Mouse (Mus musculus) adrenal gland, adult 2 months (tissue): Measurements from ENCODE around the gene Fam104a. TPM values are rescaled to one million over a fixed set of nuclear protein-coding genes. Genes with fewer than 3 reads are reported as not detected.

Experiments used
- DNase-seq: peaks from one replicate; pipeline ENCODE4 v3.0.0; 2021
- long read RNA-seq: library from polyadenylated mRNA; stranded (forward); transcript quantifications from one replicate; pipeline ENCODE4 v2.0.0, GENCODE M21; 2021
- polyA plus RNA-seq: library from polyadenylated mRNA; depleted of rRNA; stranded (reverse); fragments of >200 nt; gene quantifications from 2 replicates; pipeline ENCODE4 v1.2.3, GENCODE M21; 2012; rRNA removed
- total RNA-seq, 2 experiments: library from RNA; stranded (reverse); gene quantifications; 2 replicates each; pipeline ENCODE4 v1.2.3; 2021

Fam104a gene
- total RNA-seq: 10 to 100 TPM; 34.4 to 35.9 TPM
- 52.0 and 52.3 TPM in 2 replicates for polyA plus RNA-seq
- long read RNA-seq, transcript Fam104a-201 (3 exons, 2,619 nt): major isoform, 63 of 80 reads
- long read RNA-seq, partial matches to known transcripts: 0 of 80 reads
- long read RNA-seq, other reads (novel, unspliced or antisense): 17 of 80 reads

- peak; percentile 97 for DNase-seq
Measured at GRCm38 (mm10) chr11:113683957-113684706, at the start of gene Fam104a, which contains the start of gene D11Wsu47e. TSS of gene Fam104a (minus strand) at chr11:113684155. TSS of gene D11Wsu47e (plus strand) at chr11:113684412.

DNA sequence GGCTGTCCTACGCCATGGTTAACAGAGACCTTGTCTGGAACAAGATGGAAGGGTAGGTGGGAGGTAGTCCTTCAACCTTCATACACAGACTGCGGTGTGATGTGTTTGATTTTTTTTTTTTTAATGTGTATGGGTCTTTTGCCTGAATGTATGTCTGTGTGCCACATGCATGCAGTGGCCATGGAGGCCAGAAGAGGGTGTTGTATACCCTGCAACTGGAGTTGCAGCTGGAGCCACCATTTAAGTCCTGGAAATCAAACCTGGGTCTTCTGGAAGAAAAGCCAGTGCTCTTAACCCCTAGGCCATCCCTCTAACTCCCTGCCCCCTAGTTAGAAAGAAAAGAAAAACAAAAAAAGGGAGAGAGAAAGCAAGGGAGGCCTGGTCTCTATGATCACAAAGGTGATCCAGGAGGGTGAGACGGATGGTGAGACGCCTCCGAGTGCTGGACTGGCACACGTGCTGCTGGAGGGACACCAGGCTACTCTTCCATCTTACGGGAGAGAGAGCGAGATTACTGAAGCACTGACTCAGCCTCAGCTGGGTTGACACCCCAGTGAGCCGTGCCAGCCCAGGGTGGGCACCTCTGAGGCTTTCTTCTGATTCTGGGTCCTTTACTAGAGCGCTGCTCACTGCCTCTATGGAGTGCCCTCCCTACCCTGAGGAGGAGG is 48.1 kb upstream of the Fam104a start:
- peak; percentile 38 for DNase-seq

DNA sequence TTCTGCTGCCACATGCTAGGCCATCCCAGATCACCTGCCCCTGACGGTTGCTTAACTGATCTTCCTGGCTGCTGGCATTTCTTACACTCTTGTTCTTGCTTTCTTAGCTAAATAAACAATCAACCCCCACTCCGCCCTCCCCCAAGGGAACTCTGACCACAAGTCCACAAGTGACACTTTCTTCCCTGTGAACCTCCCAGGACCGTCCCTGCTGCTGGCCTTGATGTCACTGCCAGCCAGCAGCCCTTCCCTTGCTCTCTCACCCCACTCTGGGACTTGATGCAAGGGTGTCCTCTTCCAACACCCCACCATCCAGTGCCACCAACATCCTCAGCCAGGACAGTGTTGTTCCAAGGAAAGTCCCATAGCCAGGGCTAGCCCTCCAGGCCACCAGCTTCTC is 46.9 kb upstream of the Fam104a start:
- peak; percentile 54 for DNase-seq

GRCm38 (mm10) chr11:113729917-113730316 is 46.0 kb upstream of the Fam104a start:
- peak; percentile 87 for DNase-seq

DNA sequence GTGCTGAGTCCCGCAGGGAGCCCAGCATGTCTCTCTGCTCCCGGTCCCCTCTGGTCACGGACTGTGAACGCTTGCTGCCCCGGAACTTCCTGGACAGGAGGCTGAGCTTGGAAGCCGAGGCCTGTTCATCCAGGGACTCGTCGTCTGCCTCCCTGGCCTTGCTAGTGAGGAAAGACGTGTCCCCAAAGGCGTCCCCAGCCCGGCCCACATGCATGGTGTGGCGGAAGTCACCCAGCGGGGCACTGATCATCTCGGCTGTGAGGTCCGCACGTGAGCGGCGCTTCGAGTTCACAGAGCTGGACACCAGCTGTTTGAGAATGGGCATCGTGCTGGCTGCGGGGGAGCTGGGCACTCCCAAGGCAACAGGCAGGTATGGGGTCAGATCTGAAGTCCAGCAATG is 45.3 kb upstream of the Fam104a start:
- DNase-seq: no peak

GRCm38 (mm10) chr11:113727992-113728391 is 44.0 kb upstream of the Fam104a start:
- no peak for DNase-seq

DNA sequence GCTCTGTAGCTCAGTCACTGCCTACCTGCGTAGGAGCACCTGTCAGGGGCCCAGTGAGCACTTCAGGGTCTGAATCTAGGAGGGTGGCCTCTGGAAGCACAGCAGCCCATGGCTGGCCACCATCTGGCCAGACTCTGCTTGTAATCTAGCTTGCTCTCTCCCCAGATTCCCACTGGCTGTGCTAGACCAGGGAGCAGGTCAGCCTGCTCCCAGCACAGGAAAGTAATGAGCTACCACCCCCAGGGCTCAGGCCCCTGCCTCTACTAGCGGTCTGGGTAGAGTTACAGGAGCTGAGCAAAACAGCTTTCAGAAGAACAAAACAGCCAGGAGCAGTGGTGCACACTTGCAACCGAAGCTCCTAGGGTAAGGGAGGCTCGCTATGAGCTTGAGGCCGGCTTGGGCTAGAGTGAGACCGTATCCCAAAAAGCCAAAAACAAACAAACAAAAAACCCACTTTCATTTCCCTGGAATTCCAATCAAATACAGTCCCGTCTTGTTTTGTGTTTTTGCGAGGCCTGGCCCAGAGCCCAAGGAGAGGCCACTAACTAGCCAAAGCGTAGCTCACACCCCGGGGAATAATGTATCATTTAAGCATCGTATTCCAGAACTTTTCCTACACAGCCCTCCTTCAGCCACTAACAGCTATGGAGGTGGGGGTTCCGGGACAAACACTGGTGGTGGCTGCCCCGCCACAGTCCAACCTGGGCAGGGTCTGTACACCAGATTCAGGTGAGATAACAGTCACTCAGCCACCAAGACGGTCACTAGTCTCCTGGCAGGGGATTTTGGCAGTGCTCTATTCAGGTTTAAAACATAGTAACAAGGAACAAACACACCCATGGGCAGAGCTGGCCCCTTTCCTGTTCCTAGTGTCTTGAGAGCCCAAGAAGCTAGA is 43.3 kb upstream of the Fam104a start:
- DNase-seq: no peak

GRCm38 (mm10) chr11:113725235-113726048 is 41.5 kb upstream of the Fam104a start:
- DNase-seq: peak; percentile 40

DNA sequence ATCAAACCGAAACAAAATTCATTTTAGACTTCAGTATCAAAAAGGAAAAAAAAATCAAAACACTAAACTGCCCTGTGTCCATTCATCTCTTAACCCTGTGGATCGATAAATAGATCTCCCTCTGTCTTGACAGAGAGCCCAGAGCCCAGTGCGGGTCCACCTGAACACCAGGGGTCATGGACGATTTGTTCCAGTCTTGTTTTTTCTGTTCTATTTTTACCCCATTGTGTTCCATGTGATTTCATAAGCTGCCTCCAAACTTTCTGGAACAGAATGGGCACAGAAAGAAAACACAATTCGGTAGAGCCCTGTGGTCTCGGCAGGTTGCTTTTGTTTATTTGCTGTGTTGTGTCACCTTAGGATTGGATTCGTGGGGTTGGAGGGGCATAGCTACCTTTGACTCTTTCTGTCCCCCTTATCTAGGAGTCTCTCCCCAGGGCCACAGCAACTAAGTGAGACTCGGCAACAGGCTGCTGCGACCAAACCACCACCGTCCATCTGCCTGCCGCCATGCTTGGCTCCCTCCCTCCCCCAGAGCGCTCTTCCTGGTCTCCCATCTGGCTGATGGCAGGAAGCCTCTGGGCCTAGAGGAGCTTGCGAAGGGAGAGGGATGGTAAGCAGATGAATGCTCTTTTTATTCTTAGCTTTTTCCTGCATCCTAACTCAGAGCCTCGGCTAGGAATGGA is 38.6 kb upstream of the Fam104a start:
- DNase-seq: no peak

GRCm38 (mm10) chr11:113717767-113718424 is 33.9 kb upstream of the Fam104a start:
- DNase-seq: no peak

DNA sequence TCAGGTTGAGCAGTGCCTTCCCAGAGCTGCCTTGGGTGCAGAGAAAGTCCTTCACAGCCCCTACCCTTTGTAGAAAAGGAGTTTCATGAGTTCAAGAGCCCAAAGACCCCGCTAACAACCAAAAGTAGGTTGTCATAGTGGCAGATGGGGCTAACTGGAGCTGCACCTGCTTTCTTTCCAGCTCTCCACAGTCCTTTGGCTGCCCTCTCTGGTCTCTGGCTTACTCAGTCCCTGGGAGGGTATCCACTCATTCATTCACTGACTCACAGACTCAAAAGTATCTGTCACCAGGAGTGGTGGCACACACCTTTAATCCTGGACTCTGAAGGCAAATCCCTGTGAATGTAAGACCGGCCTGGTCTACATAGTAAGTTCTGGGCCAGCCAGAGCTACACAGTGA is 32.2 kb upstream of the Fam104a start:
- DNase-seq: no peak

DNA sequence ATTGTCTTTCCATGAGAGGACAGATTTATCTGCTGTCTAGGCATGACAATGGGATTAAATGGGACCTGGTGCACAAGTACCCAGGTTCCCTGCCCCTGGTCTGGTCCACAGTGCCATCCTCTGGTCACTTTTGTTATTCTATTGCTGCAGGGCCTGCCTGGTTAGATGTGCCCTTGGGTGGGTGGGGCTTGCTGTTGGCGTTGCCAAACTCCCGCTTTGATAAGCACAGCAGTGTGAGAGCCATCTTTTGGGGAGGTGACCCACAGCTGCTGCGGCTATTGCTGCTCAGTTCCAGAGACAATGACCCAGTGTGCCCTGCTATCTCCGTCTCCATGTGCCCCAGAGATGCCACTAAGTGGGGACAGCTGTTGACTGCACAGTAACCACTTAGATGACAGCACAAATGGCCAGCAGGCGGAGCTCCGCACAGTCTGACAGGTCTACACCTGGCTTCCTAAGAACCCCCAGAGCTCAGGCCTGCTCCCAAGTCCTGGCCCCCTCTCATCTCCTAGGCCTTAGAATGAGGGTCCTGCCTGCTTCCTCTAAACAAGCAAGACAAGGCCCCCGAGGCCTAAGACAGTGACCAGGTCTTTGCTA is 31.2 kb upstream of the Fam104a start:
- DNase-seq: peak; percentile 74

DNA sequence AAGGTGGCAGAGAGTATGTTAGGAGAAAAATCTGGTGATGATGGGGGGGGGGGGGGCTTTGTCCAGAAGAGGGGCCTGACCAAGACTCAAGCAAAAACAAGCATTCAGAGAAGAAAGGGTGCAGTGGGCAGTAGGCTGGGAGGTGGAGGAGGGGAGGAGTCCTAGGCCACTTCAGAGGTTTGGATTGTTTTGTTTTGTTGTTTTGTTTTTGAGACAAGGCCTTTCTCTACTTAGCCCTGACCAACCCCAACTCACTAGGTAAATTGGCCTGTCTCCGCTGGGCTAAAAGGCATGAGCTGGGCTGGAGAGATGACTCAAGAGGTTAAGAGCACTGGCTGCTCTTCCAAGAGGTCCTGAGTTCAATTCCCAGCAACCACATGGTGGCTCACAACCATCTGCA is 27.1 kb upstream of the Fam104a start:
- DNase-seq: no peak

GRCm38 (mm10) chr11:113710257-113710777 is 26.4 kb upstream of the Fam104a start:
- DNase-seq: peak; percentile 39

DNA sequence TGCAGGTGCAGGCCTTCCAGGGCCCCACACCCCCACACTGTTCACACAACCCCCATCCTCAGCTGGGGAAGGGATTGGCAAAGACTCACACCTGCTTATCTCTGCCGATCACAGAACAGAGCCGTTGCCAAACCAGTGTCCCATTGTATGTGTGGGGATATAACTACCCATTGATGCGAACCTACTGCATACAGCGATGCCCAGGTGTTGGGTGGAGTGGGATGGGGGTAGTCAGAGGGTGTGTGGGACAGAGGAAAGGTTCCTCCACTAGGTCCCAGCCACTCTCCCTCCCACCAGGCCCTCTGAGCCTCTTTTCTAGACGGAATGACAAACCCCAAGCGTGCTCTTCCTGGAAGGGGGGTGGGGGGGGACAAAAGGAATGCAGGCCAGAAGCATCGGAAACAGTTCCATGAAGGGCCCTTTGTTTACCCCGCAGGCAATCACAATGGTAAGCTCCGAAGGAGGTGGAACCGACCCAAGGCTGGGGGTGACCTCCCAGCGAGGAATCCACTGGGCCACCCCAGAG is 25.8 kb upstream of the Fam104a start, which contains the start of gene Cpsf4l:
Gene Cpsf4l, minus strand, starts transcription at position 287 of the 526 bp plus-strand sequence.
- DNase-seq: no peak

GRCm38 (mm10) chr11:113709272-113709671 is 25.3 kb upstream of the Fam104a start:
- DNase-seq: no peak

DNA sequence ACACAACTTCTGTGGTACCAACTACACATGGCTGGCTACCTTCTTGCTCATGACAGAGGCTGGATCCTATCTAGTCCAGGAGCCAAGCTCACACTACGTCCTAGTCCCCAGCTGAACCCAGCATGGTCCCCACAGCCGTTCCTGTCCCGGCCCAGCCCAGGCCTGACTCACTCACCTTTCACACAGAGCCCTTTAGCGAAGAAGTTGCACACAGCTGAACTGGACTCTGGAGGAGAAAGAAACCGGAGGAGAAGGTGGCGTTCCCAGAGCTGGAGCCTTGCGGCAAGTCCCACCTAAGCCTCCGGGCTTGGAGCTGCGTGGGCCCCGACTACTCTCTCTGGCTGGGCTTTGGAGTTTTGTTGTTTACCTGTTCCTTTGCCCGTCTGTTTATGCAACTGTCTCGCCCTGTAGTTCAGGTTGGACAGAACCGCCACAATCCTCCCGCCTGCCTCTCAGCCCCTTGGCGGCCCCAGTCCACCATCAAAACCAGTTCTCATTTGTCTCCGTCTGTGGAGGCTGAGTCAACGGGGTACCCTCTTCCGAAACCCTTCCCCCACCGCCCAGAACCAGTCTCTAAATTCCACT is 24.8 kb upstream of the Fam104a start:
- no peak for DNase-seq

DNA sequence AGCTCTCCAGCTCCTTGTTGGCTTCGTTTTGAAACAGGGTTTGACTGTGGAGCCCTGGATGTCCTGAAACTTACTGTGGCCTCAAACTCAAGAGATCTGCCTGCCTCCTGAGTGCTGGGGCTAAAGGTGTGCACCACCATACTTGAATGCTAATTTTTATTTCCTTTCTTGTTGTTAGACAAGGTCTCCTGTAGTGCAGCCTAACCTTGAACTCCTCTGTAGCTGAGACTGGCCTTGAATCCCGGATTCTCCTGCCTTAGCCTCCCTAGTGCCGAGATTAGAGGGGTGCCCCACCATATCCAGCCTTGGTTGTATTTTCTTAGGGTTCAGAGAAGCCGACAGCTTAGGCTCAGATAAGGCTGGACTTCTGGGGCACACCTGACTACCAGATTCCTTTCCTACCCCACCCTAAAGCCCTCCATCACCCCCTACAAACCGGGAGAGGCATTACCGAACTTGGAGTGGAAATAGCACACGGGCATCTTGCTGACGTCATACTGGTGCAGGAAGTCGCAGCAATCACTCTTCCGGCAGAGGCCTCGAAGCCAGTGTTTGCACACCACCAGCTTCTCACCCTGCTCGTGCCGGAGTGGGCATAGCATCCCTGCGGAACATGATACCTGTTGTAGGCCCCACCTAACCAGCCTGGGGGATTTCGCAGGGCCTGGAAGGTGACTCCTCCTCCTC is 22.2 kb upstream of the Fam104a start:
- no peak for DNase-seq
